Mouse (Mus musculus) midbrain, postnatal 0 days (tissue): ENCODE results near the gene Siah2. TPM values are rescaled to one million over a fixed set of nuclear protein-coding genes. Genes with fewer than 3 reads are reported as not detected.
A peak's percentile ranks its signal among the peaks of the same experiment; 100 is the strongest.

Experiments
- ATAC-seq: fragments of 200-750 bp; cut with Nextera tagmentation; 2 replicates; pipeline ENCODE4 v1.8.0; 2017; ENCODE audit warnings: moderate number of reproducible peaks, mild to moderate bottlenecking, moderate TSS enrichment, moderate library complexity; ENCODE audit not compliant: low FRiP score
- DNase-seq: peaks from one replicate; pipeline ENCODE4 v3.0.0-alpha.2; 2015; ENCODE audit warnings: low spot score
- H3K27ac ChIP-seq: fragments of 300-500 bp; sonication (generic); 2 replicates; pipeline ENCODE4 v1.5.1; 2014; ENCODE audit warnings: low read depth, mild to moderate bottlenecking, low read length, mixed read lengths
- H3K27me3 ChIP-seq: fragments of 300-500 bp; sonication (generic); 2 replicates; pipeline ENCODE4 v1.6.1; 2014; ENCODE audit warnings: low read length, control low read depth, mixed read lengths; ENCODE audit not compliant: insufficient read depth
- H3K36me3 ChIP-seq: fragments of 300-500 bp; sonication (generic); 2 replicates; pipeline ENCODE4 v1.6.1; 2014; ENCODE audit warnings: low read length, control low read depth, mixed read lengths; ENCODE audit not compliant: insufficient read depth
- H3K4me1 ChIP-seq: fragments of 300-500 bp; sonication (generic); 2 replicates; pipeline ENCODE4 v1.6.1; 2014; ENCODE audit warnings: mild to moderate bottlenecking, control low read depth, antibody characterized with exemption, low read length, mixed read lengths; ENCODE audit not compliant: insufficient read depth
- H3K4me2 ChIP-seq: fragments of 300-500 bp; sonication (generic); 2 replicates; pipeline ENCODE4 v1.6.1; 2014; ENCODE audit warnings: low read depth, mild to moderate bottlenecking, low read length, mixed read lengths; ENCODE audit not compliant: poor library complexity, severe bottlenecking
- H3K4me3 ChIP-seq: fragments of 300-500 bp; sonication (generic); 2 replicates; pipeline ENCODE4 v1.5.1; 2014; ENCODE audit warnings: low read depth, mild to moderate bottlenecking, low read length, moderate library complexity
- H3K9ac ChIP-seq: fragments of 300-500 bp; sonication (generic); replicated peaks from 2 replicates; pipeline ENCODE4 v1.6.1; 2014; ENCODE audit warnings: mild to moderate bottlenecking, low read length, moderate library complexity, mixed read lengths; ENCODE audit not compliant: poor library complexity, severe bottlenecking
- H3K9me3 ChIP-seq: fragments of 300-500 bp; sonication (generic); 2 replicates; pipeline ENCODE4 v1.6.1; 2016; ENCODE audit warnings: low read length, control low read depth
- CTCF ChIP-seq: IDR thresholded peaks from 2 replicates; pipeline ENCODE4 v1.5.1; 2016; ENCODE audit warnings: antibody characterized with exemption, mild to moderate bottlenecking
- WGBS: fragments of 180-500 bp; shearing (Covaris S2); extraction: QIAGEN DNeasy Blood & Tissue Kit; methylation state at CpG from one replicate; pipeline ENCODE4 v1.1.7; 2014; 5-methylcytosine and 5-hydroxymethylcytosine counted together
- polyA plus RNA-seq: library from polyadenylated mRNA; unstranded; fragments of >200 nt; fragmentation: Nextera tagmentation; extraction: Ambion mirVana; gene quantifications from 2 replicates; pipeline ENCODE4 v1.2.1, GENCODE M21; 2015
- total RNA-seq: library from RNA; depleted of rRNA; stranded (reverse); fragments of >200 nt; gene quantifications from 2 replicates; pipeline ENCODE4 v1.2.3, GENCODE M21; 2014

Gene Siah2
- total and polyA plus RNA-seq, 2 experiments from 2014 or later = 13.1 to 24.8 TPM

DNA sequence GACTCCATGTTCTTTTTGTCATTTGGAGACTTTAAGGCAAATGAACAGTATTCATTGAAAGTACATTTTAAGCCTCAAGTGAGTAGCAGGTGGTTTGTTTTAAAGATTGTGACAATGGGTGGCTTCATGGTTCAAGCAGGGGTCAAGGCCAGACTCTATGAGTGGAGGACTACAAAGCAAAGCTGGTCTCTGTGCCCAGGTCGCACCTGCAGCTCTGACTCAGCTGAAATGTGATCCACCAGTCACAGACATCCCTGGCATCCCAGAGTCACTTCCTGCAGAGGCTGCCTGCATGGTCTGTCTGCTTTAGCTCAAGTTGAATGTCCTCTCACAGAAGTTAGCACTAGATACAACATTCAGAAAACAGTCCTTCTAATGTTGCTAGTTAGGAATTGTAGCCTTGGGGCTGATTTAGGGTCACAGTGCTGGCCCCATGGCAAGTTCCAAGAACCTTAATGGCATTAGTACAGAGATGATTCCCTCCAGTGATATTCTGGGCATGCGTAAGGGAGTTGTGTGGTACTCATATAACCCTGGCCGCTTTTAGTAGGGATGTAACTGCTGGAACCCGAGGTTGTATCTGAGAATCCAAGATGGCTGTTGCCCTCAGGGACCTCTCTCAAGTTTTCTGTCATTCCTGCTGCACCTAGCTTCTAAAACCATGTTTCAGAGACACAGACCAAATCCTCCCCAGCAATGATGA lies 19.6 kb downstream of the Siah2 start:
- Histone ChIP-seq H3K9ac (no peak overlapping the region), H3K4me2 (no peak overlapping the region), H3K27ac (no peak overlapping the region), H3K4me3 (no peak overlapping the region), H3K36me3 (peaks cover 9% of the 10 kb centered on the region; the same call in 1 of the 2 replicates), H3K27me3 (no peaks in the 10 kb centered on the region), H3K4me1 (no peaks in the 10 kb centered on the region), H3K9me3 (no peaks in the 10 kb centered on the region)
- WGBS = 77% methylated on average over 4 of the region's 4 CpGs
- ATAC-seq = no peak
- no peak for TF ChIP-seq CTCF
- no peak for DNase-seq

DNA sequence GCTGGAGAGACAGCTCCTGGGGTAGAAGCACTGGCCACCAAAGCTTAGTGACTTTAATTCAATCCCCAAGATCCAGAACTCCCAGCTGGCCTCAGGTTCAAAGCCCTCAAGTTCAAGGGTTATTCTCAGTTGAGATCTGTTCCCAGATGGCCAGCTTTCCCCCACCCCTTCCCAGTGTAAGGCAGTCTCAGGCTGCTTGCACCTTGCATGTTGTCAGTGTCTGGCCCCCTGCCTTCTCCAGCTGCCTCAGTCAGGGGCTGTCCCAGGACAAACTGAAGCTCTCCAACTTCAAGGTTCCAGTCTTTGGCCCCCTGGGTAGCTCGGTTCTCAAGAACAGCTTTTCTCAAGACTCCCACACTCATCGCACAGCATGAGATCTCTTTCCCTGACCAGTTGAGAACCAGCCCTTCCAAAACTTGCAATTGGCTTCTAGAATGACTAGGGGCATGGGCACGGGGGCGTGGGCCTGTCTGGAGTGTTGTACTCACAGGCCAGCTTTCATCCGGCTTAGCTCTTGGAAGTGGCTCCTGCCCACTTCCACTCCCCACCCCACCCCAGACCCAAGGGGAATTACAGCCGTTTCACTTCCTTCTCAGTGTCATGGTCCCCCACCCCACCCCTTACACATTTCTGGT lies 20.5 kb downstream of the Siah2 start:
- no peaks in the 10 kb centered on the region for H3K4me1 ChIP-seq
- H3K36me3 ChIP-seq = peaks cover 9% of the 10 kb centered on the region; the same call in 1 of the 2 replicates
- no peak for DNase-seq
- no peak for TF ChIP-seq CTCF
- no peaks in the 10 kb centered on the region for H3K27me3 ChIP-seq
- no peaks in the 10 kb centered on the region for H3K9me3 ChIP-seq
- ATAC-seq = no peak
- H3K27ac ChIP-seq = no peak overlapping the region
- H3K4me2 ChIP-seq = no peak overlapping the region
- WGBS = 60% methylated on average over 6 of the region's 6 CpGs
- H3K4me3 ChIP-seq = no peak overlapping the region
- H3K9ac ChIP-seq = no peak overlapping the region

GRCm38 (mm10) chr3:58663970-58664369 lies 28.2 kb downstream of the Siah2 start:
- whole genome bisulfite sequencing = 80% methylated on average over 7 of the region's 7 CpGs
- no peak for TF ChIP-seq CTCF
- no peak for DNase-seq

DNA sequence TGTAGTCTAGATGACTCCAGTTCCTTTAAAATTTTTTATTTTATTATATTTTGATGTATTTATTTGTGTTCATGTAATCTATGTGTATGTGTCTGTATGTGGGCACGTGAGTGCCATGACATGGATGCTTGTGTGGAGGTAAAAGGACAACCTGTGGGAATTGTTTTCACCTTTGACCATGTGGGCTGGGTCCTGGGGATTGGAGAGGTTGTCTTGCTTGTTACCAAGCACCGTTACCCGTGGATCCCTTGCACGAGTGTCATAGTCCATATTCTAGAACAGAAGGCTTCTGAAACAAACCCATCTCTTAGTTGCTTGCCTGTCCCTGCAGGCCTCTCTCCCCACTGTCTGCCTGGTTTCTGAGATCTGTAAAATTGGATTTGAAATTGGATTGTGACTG lies 31.6 kb downstream of the Siah2 start:
- no peaks in the 10 kb centered on the region for H3K27me3 ChIP-seq
- DNase-seq (no peak), ATAC-seq (no peak)
- H3K4me3 ChIP-seq = no peak overlapping the region
- H3K9ac ChIP-seq = no peak overlapping the region
- no peaks in the 10 kb centered on the region for H3K9me3 ChIP-seq
- no peak overlapping the region for H3K4me2 ChIP-seq
- no peaks in the 10 kb centered on the region for H3K4me1 ChIP-seq
- TF ChIP-seq CTCF = no peak
- H3K27ac ChIP-seq = no peak overlapping the region
- H3K36me3 ChIP-seq = no peaks in the 10 kb centered on the region
- 76% methylated on average over 4 of the region's 4 CpGs for WGBS

More at GRCm38 (mm10) chr3:58663970-58664369, 28.2 kb downstream of the Siah2 start:
- ATAC-seq = no peak
- H3K4me1 ChIP-seq = no peaks in the 10 kb centered on the region
- no peak overlapping the region for H3K27ac ChIP-seq
- H3K9ac ChIP-seq = no peak overlapping the region
- no peak overlapping the region for H3K4me2 ChIP-seq
- no peaks in the 10 kb centered on the region for H3K27me3 ChIP-seq
- H3K4me3 ChIP-seq = no peak overlapping the region
- H3K9me3 ChIP-seq = no peaks in the 10 kb centered on the region
- no peaks in the 10 kb centered on the region for H3K36me3 ChIP-seq

GRCm38 (mm10) chr3:58657356-58657755 lies 34.8 kb downstream of the Siah2 start:
- Histone ChIP-seq H3K27me3 (no peaks in the 10 kb centered on the region), H3K4me1 (no peaks in the 10 kb centered on the region), H3K9me3 (no peaks in the 10 kb centered on the region), H3K4me2 (no peak overlapping the region), H3K27ac (no peak overlapping the region), H3K4me3 (no peak overlapping the region), H3K9ac (no peak overlapping the region), H3K36me3 (no peaks in the 10 kb centered on the region)
- DNase-seq = peak; percentile 40
- WGBS = 33% methylated on average over 2 of the region's 2 CpGs
- peak; percentile 59 for TF ChIP-seq CTCF
- ATAC-seq = no peak
